Mouse (Mus musculus): ENCODE measurements around the gene Itga5.

Gene Itga5

GRCm38 (mm10) chr15:103339961-103340337 is 26.6 kb downstream of the Itga5 start, which contains the start of gene Zfp385a:
Zfp385a (minus strand) TSS chr15:103340093.
- no peak for DNase-seq (ENCODE audit: low read depth)

GRCm38 (mm10) chr15:103339166-103339960 is 27.2 kb downstream of the Itga5 start:
- DNase-seq (ENCODE audit: low read depth) = no peak

GRCm38 (mm10) chr15:103338829-103339165 is 27.8 kb downstream of the Itga5 start:
- DNase-seq (ENCODE audit: low read depth) = no peak

GRCm38 (mm10) chr15:103336996-103337667 is 29.4 kb downstream of the Itga5 start:
- no peak for DNase-seq (ENCODE audit: low read depth)

DNA sequence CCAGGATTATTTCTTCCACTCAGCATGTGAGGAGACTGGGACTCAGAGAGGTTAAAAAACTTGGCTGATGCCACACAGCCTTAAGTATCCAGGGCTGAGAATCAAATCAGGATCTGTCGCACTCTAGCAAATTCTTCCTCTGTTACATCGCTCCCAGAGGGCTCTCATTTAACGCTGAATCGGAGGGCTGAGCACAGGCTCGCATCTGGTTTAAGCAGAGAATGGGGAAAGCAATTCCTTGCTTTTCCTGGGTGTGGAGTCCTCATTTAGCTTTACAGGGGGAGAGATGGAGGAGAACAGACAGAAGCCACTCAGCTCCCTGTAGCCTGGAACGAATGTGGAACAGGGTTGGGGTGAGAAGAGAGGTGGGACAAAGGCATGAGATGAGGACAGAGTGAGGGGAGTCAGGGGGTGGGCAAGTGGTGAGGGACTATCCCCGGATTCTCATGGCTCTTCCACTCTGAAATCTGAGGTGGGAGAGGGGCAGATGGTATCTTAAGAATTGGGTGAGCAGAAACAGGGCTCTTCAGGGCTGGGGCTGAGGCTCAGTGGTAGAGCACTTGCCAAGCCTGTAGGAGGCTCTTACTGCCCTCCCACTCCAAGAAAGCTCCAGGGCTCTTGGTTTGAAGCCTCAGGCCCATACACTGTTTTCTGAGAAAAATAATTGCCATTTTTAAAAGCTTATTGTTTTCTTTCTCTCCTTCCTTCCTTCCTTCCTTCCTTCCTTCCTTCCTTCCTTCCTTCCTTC is 30.9 kb downstream of the Itga5 start:
- DNase-seq (ENCODE audit: low read depth) = no peak

DNA sequence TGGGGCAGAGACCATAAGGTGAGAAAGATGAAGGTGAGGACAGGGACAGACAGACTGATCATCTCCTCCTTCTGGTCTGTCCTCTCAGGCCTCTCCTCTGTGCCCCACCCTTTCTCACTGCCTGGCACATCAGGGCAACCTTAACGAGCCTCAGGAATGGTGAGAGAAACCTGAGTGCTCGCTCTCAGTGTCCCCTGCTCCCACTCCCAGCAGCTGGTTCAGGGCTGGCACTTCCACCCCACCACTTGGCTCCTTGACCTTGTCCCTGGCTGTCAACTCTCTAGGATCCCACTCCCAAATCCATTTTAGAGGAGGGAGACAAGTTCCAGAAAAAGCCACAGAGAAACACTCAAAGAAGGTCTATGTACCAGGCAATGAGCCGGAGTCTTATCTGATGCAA is 31.5 kb downstream of the Itga5 start:
- no peak for DNase-seq (ENCODE audit: low read depth)

DNA sequence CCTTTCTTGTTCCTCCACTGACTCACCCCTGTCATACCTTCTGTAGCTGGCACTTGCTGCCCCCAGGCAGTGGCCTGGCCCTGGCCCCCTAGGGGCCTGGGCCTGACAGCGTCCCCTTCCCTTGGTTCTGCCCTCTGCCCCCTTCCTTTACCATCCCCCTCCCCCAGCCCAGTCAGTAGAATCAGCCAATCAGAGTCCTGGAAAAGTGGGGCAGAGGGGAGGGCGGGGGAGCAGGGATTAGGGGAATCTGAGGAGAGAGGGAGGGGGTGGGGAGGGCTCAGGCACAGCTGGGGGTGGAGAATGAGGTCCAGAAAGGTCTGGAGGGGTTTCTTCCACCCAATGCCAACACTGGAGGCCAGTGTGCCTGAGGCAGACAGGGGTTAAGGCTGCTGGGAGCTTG is 32.4 kb downstream of the Itga5 start:
- DNase-seq (ENCODE audit: low read depth) = no peak

- DNase-seq (ENCODE audit: low read depth) = no peak
Measured at GRCm38 (mm10) chr15:103333738-103334137, 32.8 kb downstream of the Itga5 start.

DNA sequence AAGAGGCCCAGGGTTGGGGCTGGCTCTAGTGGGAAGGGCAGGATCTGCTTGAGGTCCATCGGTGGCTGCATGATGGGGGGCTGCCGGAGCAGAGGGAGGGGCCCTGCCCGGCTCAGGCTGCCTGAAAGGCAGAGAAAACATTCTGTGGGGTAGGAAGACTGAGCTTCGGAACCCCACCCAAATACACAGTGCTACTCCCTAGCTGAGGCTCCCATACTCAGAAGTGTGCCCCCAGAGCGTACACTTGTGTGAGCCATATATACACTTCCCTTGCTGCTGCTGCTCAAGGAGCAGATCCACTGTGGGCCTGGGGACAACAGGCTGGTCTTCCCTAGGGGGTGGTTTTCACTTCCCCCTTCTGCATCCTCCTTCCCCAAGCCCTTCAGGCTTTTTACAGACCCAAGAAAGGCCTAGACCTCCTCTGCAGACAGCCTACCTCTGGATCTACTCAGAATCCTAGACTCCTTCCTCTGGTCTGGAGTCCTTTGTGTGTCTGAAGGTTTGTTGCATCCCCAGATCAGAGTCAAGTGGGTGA is 33.4 kb downstream of the Itga5 start:
- DNase-seq (ENCODE audit: low read depth) = no peak

GRCm38 (mm10) chr15:103323455-103324247 is 42.9 kb downstream of the Itga5 start:
- DNase-seq (ENCODE audit: low read depth) = peak; percentile 82

DNA sequence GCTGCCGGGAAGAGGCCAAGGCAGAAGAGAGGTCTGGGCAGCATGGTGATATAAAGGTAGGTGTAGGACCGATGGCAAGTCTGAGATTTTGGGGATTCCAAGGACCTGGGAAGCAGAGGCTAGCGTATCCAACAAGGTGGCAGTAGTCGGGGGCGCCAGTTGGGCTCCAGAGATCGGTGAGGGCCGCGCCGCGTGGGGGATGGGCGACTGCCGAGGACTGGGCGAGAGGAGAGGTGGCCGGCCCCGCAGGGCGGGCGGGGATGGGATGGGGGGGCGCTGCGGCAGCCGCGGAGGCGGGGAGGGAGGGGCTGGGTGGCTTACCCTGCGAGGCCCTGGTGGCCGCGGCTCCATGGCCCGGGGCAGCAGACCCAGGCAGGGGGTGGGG is 43.5 kb downstream of the Itga5 start:
- no peak for DNase-seq (ENCODE audit: low read depth)

- DNase-seq (ENCODE audit: low read depth) = no peak
Measured at GRCm38 (mm10) chr15:103322396-103322795, 44.2 kb downstream of the Itga5 start.

GRCm38 (mm10) chr15:103321076-103321475 is 45.5 kb downstream of the Itga5 start:
- DNase-seq (ENCODE audit: low read depth) = no peak

DNA sequence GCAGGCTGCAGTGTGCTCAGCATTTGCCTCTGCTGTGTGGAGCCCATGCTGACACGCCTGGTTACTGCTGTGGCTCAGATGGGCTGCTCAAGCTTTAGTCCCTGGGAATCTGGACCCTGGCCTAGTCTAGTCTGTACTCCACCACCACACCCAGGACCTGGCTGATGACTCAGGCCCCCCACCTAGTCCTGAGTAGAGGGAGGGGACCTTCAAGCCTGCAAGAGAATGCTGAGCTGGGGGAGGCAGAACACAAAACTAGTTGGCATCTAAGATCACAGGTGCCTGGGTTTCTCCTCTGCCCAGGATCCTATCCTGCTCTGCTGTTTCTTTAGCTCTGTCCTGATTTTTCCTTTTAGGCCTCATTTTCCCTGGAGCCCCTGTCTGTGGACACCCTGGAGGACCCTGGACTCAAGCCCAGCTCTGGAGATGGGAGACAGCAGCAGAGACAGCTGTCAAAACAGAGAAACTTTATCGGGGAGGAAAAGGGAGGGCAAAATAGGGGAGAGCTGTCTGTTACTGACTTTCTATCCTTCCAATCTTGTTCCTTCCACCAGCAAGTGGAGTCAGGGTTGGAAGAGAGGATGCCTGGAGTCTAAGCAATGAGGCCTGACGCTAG is 48.3 kb downstream of the Itga5 start:
- no peak for DNase-seq (ENCODE audit: low read depth)

GRCm38 (mm10) chr15:103317731-103318130 is 48.8 kb downstream of the Itga5 start:
- no peak for DNase-seq (ENCODE audit: low read depth)

GRCm38 (mm10) chr15:103317120-103317519 is 49.4 kb downstream of the Itga5 start:
- DNase-seq (ENCODE audit: low read depth) = no peak

GRCm38 (mm10) chr15:103315979-103316776 is 50.4 kb downstream of the Itga5 start:
- DNase-seq (ENCODE audit: low read depth) = no peak

GRCm38 (mm10) chr15:103315011-103315502 is 51.5 kb downstream of the Itga5 start:
- DNase-seq (ENCODE audit: low read depth) = no peak

GRCm38 (mm10) chr15:103314181-103314580 is 52.4 kb downstream of the Itga5 start:
- DNase-seq (ENCODE audit: low read depth) = no peak

DNA sequence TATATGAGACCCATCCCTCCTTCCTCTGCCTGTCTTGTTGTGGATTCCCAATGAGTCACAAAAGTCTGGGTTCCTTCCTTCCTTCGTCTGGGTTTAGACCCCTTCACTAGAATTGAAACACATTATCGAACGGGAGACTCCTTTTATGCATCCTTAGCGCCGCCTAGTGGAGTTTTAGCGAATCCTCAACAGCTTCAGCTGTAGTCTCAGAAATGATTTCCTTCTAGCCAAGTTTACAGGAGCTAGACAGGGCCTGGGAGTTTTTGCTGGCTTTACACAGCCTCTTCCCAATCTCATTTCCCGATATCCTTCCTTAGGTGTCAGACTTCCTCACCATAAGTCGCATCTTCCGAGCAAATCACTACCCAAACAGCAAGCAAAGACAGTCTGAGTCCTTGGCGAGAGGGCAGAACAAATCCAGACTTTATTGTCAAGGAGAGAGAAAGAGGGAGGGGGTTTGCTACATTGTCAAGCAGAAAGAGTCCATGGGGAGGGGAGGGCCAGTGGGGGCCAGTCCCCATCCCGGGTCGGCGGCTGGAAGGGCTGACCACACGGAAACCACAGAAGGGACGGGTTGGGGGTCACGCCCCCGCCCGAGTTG is 53.0 kb downstream of the Itga5 start:
- peak; percentile 68 for DNase-seq (ENCODE audit: low read depth)
